Mouse (Mus musculus) liver, postnatal 0 days (tissue): ENCODE data around the gene N4bp2l2.

Experiments
- CTCF ChIP-seq: sonication (generic); IDR thresholded peaks from 2 replicates; pipeline ENCODE4 v1.5.1; 2016; ENCODE audit warnings: antibody characterized with exemption, low read depth
- EP300 ChIP-seq: IDR thresholded peaks from 2 replicates; pipeline ENCODE4 v1.6.1; 2016; ENCODE audit warnings: antibody characterized with exemption, low read depth, mild to moderate bottlenecking

DNA sequence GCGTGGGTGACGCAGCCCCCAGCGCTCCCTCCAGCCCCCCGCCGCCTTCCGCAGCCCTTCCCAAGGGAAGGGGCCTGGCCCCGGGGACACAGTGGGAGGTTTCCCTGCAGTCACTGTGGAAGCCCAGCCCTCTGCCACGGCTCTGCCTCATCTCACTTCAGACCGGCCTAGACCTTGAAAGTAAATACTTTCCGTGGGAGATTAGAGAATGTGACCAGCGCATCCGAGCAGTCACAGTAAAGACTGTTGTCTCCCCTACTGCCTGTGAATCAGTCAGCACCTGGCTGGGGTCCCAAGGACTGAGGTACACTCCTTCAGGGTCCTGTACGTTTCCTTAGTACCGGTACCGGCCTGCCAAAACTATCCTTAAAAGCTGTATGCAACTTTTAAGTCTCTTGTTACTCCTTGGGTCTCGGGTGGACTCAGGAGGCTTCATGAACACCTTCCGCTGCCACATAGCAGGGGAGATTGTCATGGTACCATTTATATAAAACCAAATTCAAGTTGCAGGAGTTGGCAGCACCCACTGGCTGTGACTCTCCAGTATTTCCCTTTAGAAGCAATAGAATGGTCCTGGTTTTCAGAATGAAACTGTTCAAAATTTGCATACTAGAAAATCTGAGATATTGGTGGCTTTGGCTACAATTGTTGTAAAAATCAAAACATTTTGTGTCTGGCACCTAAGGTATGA is 71.2 kb downstream of the N4bp2l2 start:
- TF ChIP-seq CTCF, result no peak
- no peak for TF ChIP-seq EP300
